ENCODE assay signal across 8 mouse cellular contexts in the genomic region with DNA sequence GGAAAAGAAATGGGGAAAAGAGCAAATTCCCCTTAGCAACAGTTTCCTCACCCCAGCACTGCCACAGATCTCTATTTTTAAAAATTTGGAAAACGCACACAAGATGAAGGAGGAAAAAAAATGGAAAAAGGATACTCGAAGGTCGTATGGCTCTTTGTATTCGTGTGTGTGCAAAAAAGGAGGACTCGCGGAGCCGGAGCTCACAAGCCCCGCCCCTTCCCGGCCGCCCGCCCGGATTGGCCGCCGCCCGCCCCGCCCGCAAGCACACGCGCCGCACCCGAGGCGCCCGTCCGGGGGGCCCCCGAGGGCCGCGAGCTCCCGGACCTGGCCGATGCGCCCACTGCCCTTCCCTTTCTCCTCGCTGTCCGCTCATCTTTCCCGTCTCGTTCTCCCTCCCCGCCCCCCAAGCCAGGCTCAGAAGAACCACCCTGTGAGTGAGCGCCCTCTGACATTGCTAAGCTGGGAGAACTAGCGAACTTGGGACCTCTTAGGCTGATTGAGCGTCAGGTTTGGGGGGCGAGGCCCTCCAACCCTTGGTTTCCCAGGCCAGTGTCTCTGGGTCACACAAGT. TPM values are rescaled to one million over a fixed set of nuclear protein-coding genes. Genes with fewer than 3 reads are reported as not detected.
A peak's percentile ranks its signal among the peaks of the same experiment; 100 is the strongest.
DNase-seq lines count a peak whose midpoint lies in the region; ATAC-seq and TF ChIP-seq lines count a peak whose summit lies in the region.

A gene (minus strand): TSS at position 242 of the 570 bp plus-strand sequence.

- peak within 1 kb of the TSS; percentile 50 for H3K4me2 ChIP-seq in forebrain, embryonic 15.5 days (replicated peaks)
- peak within 1 kb of the TSS; percentile 62 for H3K4me2 ChIP-seq in lung, postnatal 0 days (replicated peaks; ENCODE audit: low read depth, low read length)

- H3K9me3 ChIP-seq in ES-Bruce4 (replicated peaks; ENCODE audit: control insufficient read depth, insufficient read depth, low read length, poor library complexity, severe bottlenecking), result no peaks in the 10 kb centered on the region
- H3K9me3 ChIP-seq in forebrain, embryonic 15.5 days, result no peaks in the 10 kb centered on the region
- no peaks in the 10 kb centered on the region for H3K9me3 ChIP-seq in lung, postnatal 0 days (ENCODE audit: low read length)

- peak within 1 kb of the TSS; percentile 85 for H3K9ac ChIP-seq in ES-Bruce4 (ENCODE audit: low read depth, poor library complexity, severe bottlenecking)
- peak within 1 kb of the TSS; percentile 40 for H3K9ac ChIP-seq in forebrain, embryonic 15.5 days (replicated peaks)
- peak within 1 kb of the TSS; percentile 47 for H3K9ac ChIP-seq in lung, postnatal 0 days (replicated peaks; ENCODE audit: low read depth)

- H3K4me3 ChIP-seq in ES-Bruce4 (ENCODE audit: low read depth, low read length), result peak within 1 kb of the TSS; percentile 97
- H3K4me3 ChIP-seq in forebrain, embryonic 15.5 days, result peak within 1 kb of the TSS; percentile 45
- peak within 1 kb of the TSS; percentile 56 for H3K4me3 ChIP-seq in layer of hippocampus, adult 2 months
- H3K4me3 ChIP-seq in lung, postnatal 0 days (ENCODE audit: low read depth, low read length), result peak within 1 kb of the TSS; percentile 47

- H3K27ac ChIP-seq in ES-Bruce4 (ENCODE audit: insufficient read depth, low read length), result peak within 1 kb of the TSS; percentile 51
- H3K27ac ChIP-seq in forebrain, embryonic 15.5 days (replicated peaks), result peak within 1 kb of the TSS; percentile 61
- H3K27ac ChIP-seq in layer of hippocampus, adult 2 months, result peak within 1 kb of the TSS; percentile 85
- H3K27ac ChIP-seq in lung, postnatal 0 days (ENCODE audit: low read length), result peak within 1 kb of the TSS; percentile 87

- intact Hi-C loops in heart, postnatal 25 days (cut with DNase I), result no loop called here

- no peaks in the 10 kb centered on the region for H3K27me3 ChIP-seq in ES-Bruce4 (ENCODE audit: control insufficient read depth, insufficient read depth, low read length, poor library complexity, severe bottlenecking)
- H3K27me3 ChIP-seq in forebrain, embryonic 15.5 days, result no peaks in the 10 kb centered on the region
- no peaks in the 10 kb centered on the region for H3K27me3 ChIP-seq in lung, postnatal 0 days (replicated peaks; ENCODE audit: insufficient read depth, low read length)

- no peak for TF ChIP-seq POLR2A in ES-Bruce4 (IDR thresholded peaks at IDR 0.05; ENCODE audit: insufficient read depth, low read length)

- ATAC-seq in forebrain, embryonic 15.5 days (replicated peaks), result peak; percentile 20; the same call in 1 of the 2 replicates
- peak; percentile 67 for ATAC-seq in lung, postnatal 0 days

- peak; percentile 77 for DNase-seq in cerebellum, adult 11-12 months
- DNase-seq in heart, postnatal 25 days (ENCODE audit: low spot score), result peak; percentile 55
- DNase-seq in layer of hippocampus, adult 2 months (ENCODE audit: low spot score in 2 of 2), result peak; percentile 58 to 69
- peak; percentile 92 for DNase-seq in lung, postnatal 0 days (ENCODE audit: low spot score)
- peak; percentile 82 for DNase-seq in ovary, postnatal 36 days (ENCODE audit: low spot score)
- peak; percentile 59 to 82 for DNase-seq in thymus, postnatal 10 days (ENCODE audit: low spot score in 2 of 2)

- no peak for TF ChIP-seq CTCF in ES-Bruce4 (IDR thresholded peaks at IDR 0.05; ENCODE audit: low read depth, low read length)
- TF ChIP-seq CTCF in layer of hippocampus, adult 2 months (conservative IDR thresholded peaks at IDR 0.05), result no peak
- TF ChIP-seq CTCF in lung, postnatal 0 days (IDR thresholded peaks at IDR 0.05), result no peak

- H3K4me1 ChIP-seq in ES-Bruce4 (ENCODE audit: control insufficient read depth, insufficient read depth, low read length), result peaks cover 3% of the 10 kb centered on the region
- H3K4me1 ChIP-seq in forebrain, embryonic 15.5 days, result peaks cover 24% of the 10 kb centered on the region
- no peaks in the 10 kb centered on the region for H3K4me1 ChIP-seq in lung, postnatal 0 days (ENCODE audit: insufficient read depth, low read depth, low read length)

- WGBS in forebrain, embryonic 15.5 days, result under 1% methylated on average over 39 of the region's 39 CpGs
- 1% methylated on average over 36 of the region's 39 CpGs for WGBS in lung, postnatal 0 days

- no peaks in the 10 kb centered on the region for H3K36me3 ChIP-seq in ES-Bruce4 (ENCODE audit: control insufficient read depth, insufficient read depth, low read length, poor library complexity, severe bottlenecking)
- H3K36me3 ChIP-seq in forebrain, embryonic 15.5 days, result no peaks in the 10 kb centered on the region
- no peaks in the 10 kb centered on the region for H3K36me3 ChIP-seq in lung, postnatal 0 days (ENCODE audit: insufficient read depth, low read length)

- TF ChIP-seq EP300 in ES-Bruce4 (IDR thresholded peaks at IDR 0.05; ENCODE audit: insufficient read depth, low read depth, low read length), result no peak
- no peak for TF ChIP-seq EP300 in lung, postnatal 0 days (IDR thresholded peaks at IDR 0.05)

RNA-seq across cellular contexts. Expression of the gene that starts here (rescaled TPM):
- 8.4 and 9.2 TPM in 2 replicates for polyA plus RNA-seq in ES-Bruce4 (2011; ENCODE audit: insufficient read depth, insufficient read length, low read depth, missing spikeins)
- 8.0 and 8.9 TPM in 2 replicates for polyA plus RNA-seq in forebrain, embryonic 15.5 days (2015; fragmentation: Nextera tagmentation; extraction: Ambion mirVana)
- total RNA-seq in heart, postnatal 25 days (2021), result 1 to 10 TPM; 3.7 to 4.0 TPM
- 1 to 10 TPM; 5.8 to 7.1 TPM for total RNA-seq in layer of hippocampus, adult 2 months (2021)
- polyA plus RNA-seq in lung, postnatal 0 days (2015; fragmentation: Nextera tagmentation; extraction: Ambion mirVana), result 3.8 and 6.2 TPM in 2 replicates

Comparison
In these comparisons a context has a peak if more than half of its experiments do, and no peak if none do; other contexts are left out.
1. Peak in every context shown above with its lines: DNase-seq, ATAC-seq, H3K4me3 ChIP-seq and H3K27ac ChIP-seq.
2. H3K4me3 ChIP-seq: peak in every context shown above with its lines; median percentile 97 in ES-Bruce4; 56 in layer of hippocampus, adult 2 months; 47 in lung, postnatal 0 days; 45 in forebrain, embryonic 15.5 days.